Mouse (Mus musculus) lung, postnatal 36 days (tissue): ENCODE measurements at regions not wholly inside any gene's neighbourhood (a gene's known extent, or its start where the extent isn't known, plus 50 kb on each side); places are given as distances from the start of the nearest gene placed in this dataset.

Experiments used
- DNase-seq: peaks from one replicate; pipeline ENCODE4 v3.0.0; 2022; ENCODE audit warnings: mixed read lengths

- DNase-seq, result no peak
Observed at GRCm38 (mm10) chr15:52570256-52570655, 1314.5 kb upstream of the Gm7489 start.

GRCm38 (mm10) chr15:52577614-52578013, 1307.1 kb upstream of the Gm7489 start:
- no peak for DNase-seq

GRCm38 (mm10) chr15:52589391-52589790, 1295.3 kb upstream of the Gm7489 start:
- DNase-seq, result no peak

- DNase-seq, result no peak
Observed at GRCm38 (mm10) chr15:52599511-52599910, 1285.2 kb upstream of the Gm7489 start.

- DNase-seq, result no peak
Observed at GRCm38 (mm10) chr15:52599957-52600356, 1284.7 kb upstream of the Gm7489 start.

- no peak for DNase-seq
Observed at GRCm38 (mm10) chr15:52639790-52640189, 1244.9 kb upstream of the Gm7489 start.

- DNase-seq, result no peak
Observed at GRCm38 (mm10) chr15:52645961-52646360, 1238.7 kb upstream of the Gm7489 start.

GRCm38 (mm10) chr15:52657916-52658315, 1226.8 kb upstream of the Gm7489 start:
- DNase-seq, result no peak
